Mouse (Mus musculus) hindbrain, embryonic 11.5 days (tissue): ENCODE data around the gene Vps39. TPM values are rescaled to one million over a fixed set of nuclear protein-coding genes. Genes with fewer than 3 reads are reported as not detected.

Source experiments
- ATAC-seq: fragments of 200-750 bp; cut with Nextera tagmentation; 2 replicates; pipeline ENCODE4 v1.8.0; 2017; ENCODE audit warnings: mild to moderate bottlenecking, moderate TSS enrichment, moderate library complexity; ENCODE audit not compliant: low FRiP score
- DNase-seq: peaks from one replicate; pipeline ENCODE4 v3.0.0-alpha.2; 2015; ENCODE audit warnings: low spot score
- H3K27ac ChIP-seq: fragments of 300-500 bp; sonication (generic); 2 replicates; pipeline ENCODE4 v1.5.1; 2014; ENCODE audit warnings: mild to moderate bottlenecking, low read depth, low read length
- H3K27me3 ChIP-seq: fragments of 300-500 bp; sonication (generic); 2 replicates; pipeline ENCODE4 v1.6.1; 2014; ENCODE audit warnings: mild to moderate bottlenecking, low read length, moderate library complexity, mixed read lengths; ENCODE audit not compliant: control insufficient read depth, insufficient read depth
- H3K36me3 ChIP-seq: fragments of 300-500 bp; sonication (generic); 2 replicates; pipeline ENCODE4 v1.6.1; 2014; ENCODE audit warnings: mild to moderate bottlenecking, low read length, moderate library complexity, mixed read lengths; ENCODE audit not compliant: control insufficient read depth, insufficient read depth
- H3K4me1 ChIP-seq: fragments of 300-500 bp; sonication (generic); replicated peaks from 2 replicates; pipeline ENCODE4 v1.6.1; 2014; ENCODE audit warnings: low read length, mixed read lengths; ENCODE audit not compliant: control insufficient read depth, insufficient read depth
- H3K4me2 ChIP-seq: fragments of 300-500 bp; sonication (generic); replicated peaks from 2 replicates; pipeline ENCODE4 v1.6.1; 2014; ENCODE audit warnings: mild to moderate bottlenecking, low read depth, low read length
- H3K4me3 ChIP-seq: fragments of 300-500 bp; sonication (generic); 2 replicates; pipeline ENCODE4 v1.5.1; 2014; ENCODE audit warnings: low read depth, low read length
- H3K9ac ChIP-seq: fragments of 300-500 bp; sonication (generic); 2 replicates; pipeline ENCODE4 v1.6.1; 2014; ENCODE audit warnings: low read depth, low read length
- H3K9me3 ChIP-seq: fragments of 300-500 bp; sonication (generic); 2 replicates; pipeline ENCODE4 v1.6.1; 2016; ENCODE audit warnings: low read length; ENCODE audit not compliant: control insufficient read depth
- WGBS: fragments of 180-500 bp; shearing (Covaris S2); extraction: QIAGEN DNeasy Blood & Tissue Kit; methylation state at CpG from one replicate; pipeline ENCODE4 v1.1.7; 2014; 5-methylcytosine and 5-hydroxymethylcytosine counted together
- polyA plus RNA-seq: library from polyadenylated mRNA; unstranded; fragments of >200 nt; fragmentation: Nextera tagmentation; extraction: Ambion mirVana; gene quantifications from 2 replicates; pipeline ENCODE4 v1.2.1, GENCODE M21; 2014

Vps39 gene
- polyA plus RNA-seq, 1 experiment from 2014 or later, result 35.4 TPM

DNA sequence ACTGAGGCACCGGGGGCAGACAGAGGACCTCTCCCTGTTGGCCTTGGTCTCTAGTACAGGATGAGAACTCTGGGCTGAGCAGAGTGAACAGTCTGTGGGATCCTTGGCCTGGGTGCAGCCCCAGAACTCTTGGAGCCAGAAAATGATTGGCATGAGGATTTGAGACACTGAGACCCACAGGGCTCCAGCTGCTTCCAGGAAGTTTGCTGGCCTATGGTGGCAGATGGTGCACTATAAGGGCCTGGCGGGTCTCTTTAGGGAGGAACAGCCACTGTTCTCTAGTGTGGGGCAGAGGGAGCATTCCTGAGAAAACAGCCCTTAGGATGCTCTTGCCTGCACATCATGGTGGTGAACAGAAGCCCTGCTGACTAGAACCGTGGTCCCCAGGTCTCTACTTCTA lies 64.5 kb downstream of the Vps39 start:
- DNase-seq (no peak), ATAC-seq (no peak)
- no peak overlapping the region for H3K9ac ChIP-seq
- H3K4me2 ChIP-seq, result no peak overlapping the region
- no peaks in the 10 kb centered on the region for H3K4me1 ChIP-seq
- no peaks in the 10 kb centered on the region for H3K36me3 ChIP-seq
- no peaks in the 10 kb centered on the region for H3K9me3 ChIP-seq
- no peak overlapping the region for H3K4me3 ChIP-seq
- WGBS, result 81% methylated on average over 3 of the region's 3 CpGs
- no peak overlapping the region for H3K27ac ChIP-seq
- no peaks in the 10 kb centered on the region for H3K27me3 ChIP-seq

- Histone ChIP-seq H3K36me3 (no peaks in the 10 kb centered on the region), H3K27ac (no peak overlapping the region), H3K4me1 (no peaks in the 10 kb centered on the region), H3K4me2 (no peak overlapping the region), H3K9ac (no peak overlapping the region), H3K27me3 (no peaks in the 10 kb centered on the region), H3K9me3 (no peaks in the 10 kb centered on the region), H3K4me3 (no peak overlapping the region)
- DNase-seq, result no peak
- WGBS, result 84% methylated on average over 4 of the region's 4 CpGs
- no peak for ATAC-seq
Observed at GRCm38 (mm10) chr2:120285639-120286038, 67.3 kb downstream of the Vps39 start.

GRCm38 (mm10) chr2:120284705-120285104 lies 68.2 kb downstream of the Vps39 start:
- Histone ChIP-seq H3K36me3 (no peaks in the 10 kb centered on the region), H3K4me3 (no peak overlapping the region), H3K9me3 (no peaks in the 10 kb centered on the region), H3K4me2 (no peak overlapping the region), H3K4me1 (no peaks in the 10 kb centered on the region), H3K27me3 (no peaks in the 10 kb centered on the region), H3K27ac (no peak overlapping the region), H3K9ac (no peak overlapping the region)
- no peak for DNase-seq
- no peak for ATAC-seq

DNA sequence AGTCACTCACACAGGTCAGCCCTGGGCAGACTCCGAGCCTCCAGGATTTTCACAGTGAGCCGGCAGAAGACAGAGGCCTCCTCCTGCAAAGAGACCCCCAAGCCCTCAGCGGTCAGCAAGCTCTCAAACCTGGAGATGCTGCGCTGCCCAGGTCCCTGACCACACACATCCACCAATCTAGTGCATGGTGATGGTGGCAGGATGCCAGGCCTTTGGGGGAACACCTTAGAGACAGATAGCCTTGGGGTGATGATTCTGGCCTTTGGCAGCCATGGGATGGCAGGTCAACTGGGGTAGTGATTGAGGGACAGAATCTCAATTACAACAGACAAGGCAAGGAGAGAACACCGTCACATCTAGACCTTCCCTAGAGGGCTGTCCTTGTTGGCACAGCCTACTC lies 68.8 kb downstream of the Vps39 start:
- no peak overlapping the region for H3K9ac ChIP-seq
- no peak overlapping the region for H3K4me2 ChIP-seq
- no peaks in the 10 kb centered on the region for H3K4me1 ChIP-seq
- WGBS, result 82% methylated on average over 5 of the region's 5 CpGs
- no peaks in the 10 kb centered on the region for H3K9me3 ChIP-seq
- no peak overlapping the region for H3K4me3 ChIP-seq
- no peaks in the 10 kb centered on the region for H3K36me3 ChIP-seq
- H3K27me3 ChIP-seq, result no peaks in the 10 kb centered on the region
- ATAC-seq (no peak), DNase-seq (no peak)
- no peak overlapping the region for H3K27ac ChIP-seq

GRCm38 (mm10) chr2:120283550-120283949 lies 69.4 kb downstream of the Vps39 start:
- H3K9ac ChIP-seq, result no peak overlapping the region

DNA sequence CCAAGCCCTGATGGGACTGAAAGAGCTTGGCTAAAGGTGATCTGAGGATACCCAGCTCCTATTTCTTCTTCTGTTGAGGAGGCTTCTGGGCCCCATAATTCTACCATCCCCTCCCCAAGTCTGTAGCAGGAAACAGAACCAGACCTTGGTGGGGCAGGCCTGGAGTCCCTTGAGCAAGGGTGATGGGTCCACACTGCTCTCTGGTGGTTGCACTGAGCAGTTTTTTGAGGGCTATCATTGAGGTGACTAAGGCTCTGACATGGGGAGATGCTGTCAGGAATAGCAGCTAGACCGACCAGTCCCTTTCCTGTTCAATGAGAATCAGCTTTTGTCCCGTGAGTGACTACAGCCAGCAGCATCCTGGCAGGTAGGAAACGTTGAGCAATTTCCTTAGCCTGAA lies 71.7 kb downstream of the Vps39 start:
- Histone ChIP-seq H3K27ac (no peak overlapping the region), H3K36me3 (no peaks in the 10 kb centered on the region), H3K9me3 (no peaks in the 10 kb centered on the region), H3K9ac (no peak overlapping the region), H3K4me1 (no peaks in the 10 kb centered on the region), H3K4me2 (no peak overlapping the region), H3K27me3 (no peaks in the 10 kb centered on the region), H3K4me3 (no peak overlapping the region)
- 63% methylated on average over 3 of the region's 3 CpGs for WGBS
- no peak for ATAC-seq
- DNase-seq, result no peak

More at GRCm38 (mm10) chr2:120283550-120283949, 69.4 kb downstream of the Vps39 start:
- H3K4me2 ChIP-seq, result no peak overlapping the region
- H3K36me3 ChIP-seq, result no peaks in the 10 kb centered on the region
- no peaks in the 10 kb centered on the region for H3K9me3 ChIP-seq
- no peaks in the 10 kb centered on the region for H3K27me3 ChIP-seq
- DNase-seq (no peak), ATAC-seq (no peak)
- no peaks in the 10 kb centered on the region for H3K4me1 ChIP-seq
- WGBS, result 60% methylated on average over 6 of the region's 6 CpGs
- H3K27ac ChIP-seq, result no peak overlapping the region
- no peak overlapping the region for H3K4me3 ChIP-seq

DNA sequence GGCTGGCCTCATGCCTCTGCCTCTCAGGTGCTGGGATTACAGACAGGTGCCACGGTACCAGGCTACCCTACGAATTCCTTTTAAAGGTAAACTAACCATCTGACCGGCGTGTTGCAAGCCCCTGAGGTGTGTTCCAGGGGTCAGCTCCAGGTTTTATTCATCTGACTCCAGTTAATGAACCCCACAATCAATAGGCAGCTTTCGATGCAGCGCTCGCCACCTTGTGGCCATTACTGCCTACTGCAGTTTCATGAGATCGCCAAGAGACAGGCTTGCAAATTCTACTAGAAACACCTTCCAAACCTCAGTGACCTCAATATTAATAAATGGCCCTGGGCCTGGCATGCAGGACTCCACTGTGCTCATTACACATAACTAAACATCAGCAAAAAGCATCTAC lies 73.0 kb downstream of the Vps39 start:
- no peak for ATAC-seq
- H3K36me3 ChIP-seq, result no peaks in the 10 kb centered on the region
- no peaks in the 10 kb centered on the region for H3K27me3 ChIP-seq
- H3K9me3 ChIP-seq, result no peaks in the 10 kb centered on the region
- H3K27ac ChIP-seq, result no peak overlapping the region
- H3K4me1 ChIP-seq, result no peaks in the 10 kb centered on the region
- peak; percentile 75 for DNase-seq
- H3K9ac ChIP-seq, result no peak overlapping the region
- 20% methylated on average over 8 of the region's 8 CpGs for WGBS
- no peak overlapping the region for H3K4me3 ChIP-seq
- H3K4me2 ChIP-seq, result no peak overlapping the region

DNA sequence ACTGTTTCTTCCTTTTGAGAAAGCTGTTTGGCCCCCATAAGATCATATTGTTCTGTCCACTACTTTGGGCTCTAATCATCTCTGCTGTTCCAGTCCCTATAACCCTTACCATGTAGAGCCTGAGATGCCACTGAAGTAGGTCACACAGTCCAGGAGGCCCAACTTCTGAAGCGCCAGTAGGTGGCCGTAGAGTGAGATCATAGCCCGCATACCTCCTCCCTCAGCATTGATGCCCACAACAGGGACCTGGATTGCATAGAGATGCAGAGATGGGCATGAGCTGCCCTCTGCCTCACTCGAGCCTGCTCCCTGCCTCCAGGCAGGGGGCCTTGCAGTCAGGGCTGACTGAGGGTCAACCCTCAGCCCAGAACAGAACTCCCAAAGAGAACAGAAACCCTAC lies 76.0 kb downstream of the Vps39 start:
- ATAC-seq (no peak), DNase-seq (no peak)
- 73% methylated on average over 4 of the region's 4 CpGs for WGBS
- H3K9me3 ChIP-seq, result no peaks in the 10 kb centered on the region
- H3K4me1 ChIP-seq, result no peaks in the 10 kb centered on the region
- no peak overlapping the region for H3K27ac ChIP-seq
- no peak overlapping the region for H3K9ac ChIP-seq
- H3K36me3 ChIP-seq, result no peaks in the 10 kb centered on the region
- no peaks in the 10 kb centered on the region for H3K27me3 ChIP-seq
- H3K4me2 ChIP-seq, result no peak overlapping the region
- H3K4me3 ChIP-seq, result no peak overlapping the region

GRCm38 (mm10) chr2:120268635-120269034 lies 84.3 kb downstream of the Vps39 start:
- DNase-seq, result peak; percentile 44
- 9% methylated on average over 9 of the region's 9 CpGs for WGBS
- H3K4me3 ChIP-seq, result no peak overlapping the region

More at GRCm38 (mm10) chr2:120268635-120269034, 84.3 kb downstream of the Vps39 start:
- Histone ChIP-seq H3K27me3 (no peaks in the 10 kb centered on the region), H3K36me3 (no peaks in the 10 kb centered on the region), H3K4me2 (no peak overlapping the region), H3K9me3 (no peaks in the 10 kb centered on the region), H3K9ac (no peak overlapping the region), H3K4me1 (no peaks in the 10 kb centered on the region), H3K27ac (no peak overlapping the region)
- ATAC-seq, result no peak
